Mouse (Mus musculus): ENCODE results near the gene Col4a6.

DNA sequence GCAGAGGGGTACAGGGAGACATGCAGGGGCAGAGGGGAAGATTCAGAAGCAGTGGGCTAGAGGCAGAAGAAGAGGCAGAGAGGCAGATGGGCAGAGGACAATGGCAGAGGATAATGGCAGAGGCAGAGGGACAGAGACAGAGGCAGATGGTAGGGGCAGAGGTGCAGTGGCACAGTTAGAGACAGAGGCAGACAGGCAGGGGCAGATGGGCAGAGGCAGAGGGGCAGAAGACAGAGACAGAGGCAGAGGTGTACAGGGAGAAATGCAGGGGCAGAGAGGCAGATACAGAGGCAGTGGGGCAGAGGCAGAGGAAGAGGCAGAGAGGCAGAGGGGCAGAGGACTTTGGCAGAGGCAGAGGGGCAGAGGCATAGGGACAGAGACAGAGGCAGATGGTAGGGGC is 322.7 kb downstream of the Col4a6 start:
- TF ChIP-seq POLR2A (IDR thresholded peaks at IDR 0.05; ENCODE audit: insufficient read depth, low read depth, low read length) (no peak), CTCF (IDR thresholded peaks at IDR 0.05) (no peak), EP300 (IDR thresholded peaks at IDR 0.05; ENCODE audit: insufficient read depth, low read depth, low read length) (no peak)

Measured in heart, adult 2 months (tissue).